Comparison of ENCODE assay signal across 21 mouse cellular contexts in the genomic region with DNA sequence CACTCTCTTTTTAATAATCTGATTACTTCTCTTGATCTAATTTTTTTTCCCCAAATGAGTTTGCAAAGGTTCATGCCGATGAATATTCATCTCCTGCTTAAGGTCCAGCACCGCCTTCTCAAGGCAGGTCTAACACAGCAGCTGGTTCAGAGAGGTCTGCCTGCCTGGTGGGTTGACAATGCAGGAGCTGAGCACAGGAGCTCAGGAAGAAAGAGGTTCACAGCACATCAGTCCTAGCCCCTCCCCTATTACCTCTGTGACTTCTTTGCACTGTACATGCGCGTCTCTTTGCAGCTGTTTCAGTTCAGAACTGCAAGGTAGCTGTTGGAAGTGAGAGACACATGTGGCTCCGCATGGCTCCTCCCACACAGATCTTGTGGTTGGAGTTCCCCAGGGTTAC.
DNase-seq lines count a peak whose midpoint lies in the region; ATAC-seq and TF ChIP-seq lines count a peak whose summit lies in the region.
"Had no signal": no experiment of that assay in that cellular context is flagged by ENCODE, and none has a peak within 500 bp of the region (broad histone marks: within the 10 kb centered on the region; RNA-seq: fewer than 3 reads in every experiment).

No protein-coding gene starts in this region.

- WGBS in forebrain, embryonic 15.5 days, result 78% methylated on average over 5 of the region's 5 CpGs
- 88% methylated on average over 5 of the region's 5 CpGs for WGBS in forebrain, embryonic 12.5 days
- WGBS in hindbrain, embryonic 14.5 days, result 83% methylated on average over 5 of the region's 5 CpGs
- WGBS in hindbrain, embryonic 11.5 days, result 94% methylated on average over 5 of the region's 5 CpGs
- WGBS in midbrain, embryonic 14.5 days, result 76% methylated on average over 5 of the region's 5 CpGs
- WGBS in midbrain, postnatal 0 days, result 84% methylated on average over 5 of the region's 5 CpGs
- 78% methylated on average over 5 of the region's 5 CpGs for whole genome bisulfite sequencing in liver, postnatal 0 days (ENCODE audit: insufficient replicate concordance)

- TF ChIP-seq EP300 in liver, postnatal 0 days (IDR thresholded peaks at IDR 0.05; ENCODE audit: low read depth), result no peak

- no peak overlapping the region for H3K4me2 ChIP-seq in forebrain, embryonic 15.5 days (replicated peaks)
- no peak overlapping the region for H3K4me2 ChIP-seq in forebrain, embryonic 12.5 days
- no peak overlapping the region for H3K4me2 ChIP-seq in hindbrain, embryonic 14.5 days (replicated peaks)
- H3K4me2 ChIP-seq in hindbrain, embryonic 11.5 days (replicated peaks; ENCODE audit: low read depth, low read length), result no peak overlapping the region
- H3K4me2 ChIP-seq in midbrain, embryonic 14.5 days (ENCODE audit: low read length), result no peak overlapping the region
- no peak overlapping the region for H3K4me2 ChIP-seq in midbrain, postnatal 0 days (ENCODE audit: low read depth, low read length, poor library complexity, severe bottlenecking)
- H3K4me2 ChIP-seq in liver, postnatal 0 days (ENCODE audit: low read depth, low read length), result no peak overlapping the region
- H3K4me2 ChIP-seq: embryonic facial prominence, embryonic 13.5 days; heart, embryonic 13.5 days had no signal

- no peak overlapping the region for H3K27ac ChIP-seq in forebrain, embryonic 15.5 days (replicated peaks)
- no peak overlapping the region for H3K27ac ChIP-seq in forebrain, embryonic 12.5 days
- 0 out of 2 replicates have a peak overlapping the region, but pooled peaks have one; percentile 48 for H3K27ac ChIP-seq in hindbrain, embryonic 14.5 days
- no peak overlapping the region for H3K27ac ChIP-seq in hindbrain, embryonic 11.5 days (ENCODE audit: low read depth, low read length)
- H3K27ac ChIP-seq in midbrain, embryonic 14.5 days (replicated peaks; ENCODE audit: low read depth, low read length), result peak overlapping the region; percentile 41; the same call in 1 of the 2 replicates
- H3K27ac ChIP-seq in midbrain, postnatal 0 days (ENCODE audit: low read depth, low read length), result no peak overlapping the region
- no peak overlapping the region for H3K27ac ChIP-seq in liver, postnatal 0 days (ENCODE audit: low read depth)
- H3K27ac ChIP-seq: embryonic facial prominence, embryonic 13.5 days; heart, embryonic 13.5 days had no signal

- no peaks in the 10 kb centered on the region for H3K27me3 ChIP-seq in forebrain, embryonic 15.5 days
- H3K27me3 ChIP-seq in forebrain, embryonic 12.5 days, result no peaks in the 10 kb centered on the region
- no peaks in the 10 kb centered on the region for H3K27me3 ChIP-seq in hindbrain, embryonic 14.5 days (ENCODE audit: control insufficient read depth, insufficient read depth, low read length)
- H3K27me3 ChIP-seq in hindbrain, embryonic 11.5 days (ENCODE audit: control insufficient read depth, insufficient read depth, low read length), result no peaks in the 10 kb centered on the region
- H3K27me3 ChIP-seq in midbrain, embryonic 14.5 days (ENCODE audit: control insufficient read depth, insufficient read depth, low read length), result no peaks in the 10 kb centered on the region
- H3K27me3 ChIP-seq in midbrain, postnatal 0 days (ENCODE audit: insufficient read depth, low read length), result no peaks in the 10 kb centered on the region
- H3K27me3 ChIP-seq in liver, postnatal 0 days (ENCODE audit: insufficient read depth, low read length), result no peaks in the 10 kb centered on the region
- H3K27me3 ChIP-seq: CH12.LX; embryonic facial prominence, embryonic 13.5 days had no signal

- no peak overlapping the region for H3K4me3 ChIP-seq in forebrain, embryonic 15.5 days
- no peak overlapping the region for H3K4me3 ChIP-seq in forebrain, embryonic 12.5 days (replicated peaks)
- H3K4me3 ChIP-seq in hindbrain, embryonic 14.5 days (replicated peaks; ENCODE audit: low read length), result no peak overlapping the region
- no peak overlapping the region for H3K4me3 ChIP-seq in hindbrain, embryonic 11.5 days (ENCODE audit: low read depth, low read length)
- H3K4me3 ChIP-seq in midbrain, embryonic 14.5 days (replicated peaks; ENCODE audit: low read depth, low read length), result no peak overlapping the region
- no peak overlapping the region for H3K4me3 ChIP-seq in midbrain, postnatal 0 days (ENCODE audit: low read depth, low read length)
- no peak overlapping the region for H3K4me3 ChIP-seq in liver, postnatal 0 days (ENCODE audit: low read depth, low read length)
- H3K4me3 ChIP-seq: embryonic facial prominence, embryonic 13.5 days; heart, embryonic 13.5 days had no signal

- no peaks in the 10 kb centered on the region for H3K36me3 ChIP-seq in forebrain, embryonic 15.5 days
- H3K36me3 ChIP-seq in forebrain, embryonic 12.5 days (replicated peaks), result no peaks in the 10 kb centered on the region
- no peaks in the 10 kb centered on the region for H3K36me3 ChIP-seq in hindbrain, embryonic 14.5 days (replicated peaks; ENCODE audit: control insufficient read depth, insufficient read depth)
- H3K36me3 ChIP-seq in hindbrain, embryonic 11.5 days (ENCODE audit: control insufficient read depth, insufficient read depth, low read length), result no peaks in the 10 kb centered on the region
- H3K36me3 ChIP-seq in midbrain, embryonic 14.5 days (ENCODE audit: control insufficient read depth, insufficient read depth, low read length), result no peaks in the 10 kb centered on the region
- no peaks in the 10 kb centered on the region for H3K36me3 ChIP-seq in midbrain, postnatal 0 days (ENCODE audit: insufficient read depth, low read length)
- H3K36me3 ChIP-seq in liver, postnatal 0 days (replicated peaks; ENCODE audit: insufficient read depth, low read length), result no peaks in the 10 kb centered on the region
- H3K36me3 ChIP-seq: embryonic facial prominence, embryonic 13.5 days; heart, embryonic 13.5 days had no signal

- no peak for TF ChIP-seq CTCF in midbrain, postnatal 0 days (IDR thresholded peaks at IDR 0.05)
- no peak for TF ChIP-seq CTCF in liver, postnatal 0 days (IDR thresholded peaks at IDR 0.05; ENCODE audit: low read depth)

- 0 out of 2 replicates have a peak, but pooled peaks have one; percentile 38 for ATAC-seq in forebrain, embryonic 15.5 days (replicated peaks)
- ATAC-seq in forebrain, embryonic 12.5 days (ENCODE audit: low FRiP score), result no peak
- ATAC-seq in hindbrain, embryonic 14.5 days (ENCODE audit: low FRiP score), result no peak
- no peak for ATAC-seq in hindbrain, embryonic 11.5 days (ENCODE audit: low FRiP score)
- ATAC-seq in midbrain, embryonic 14.5 days (ENCODE audit: low FRiP score, low TSS enrichment), result no peak
- no peak for ATAC-seq in midbrain, postnatal 0 days (ENCODE audit: low FRiP score)
- no peak for ATAC-seq in liver, postnatal 0 days
- ATAC-seq: activated CD4-positive, CD25-positive, alpha-beta regulatory T cell, adult 4 months; forebrain, embryonic 14.5 days; inflammation-experienced regulatory T-cells, adult 6 months; intestine, postnatal 0 days; Patski had no signal

- no peaks in the 10 kb centered on the region for H3K9me3 ChIP-seq in forebrain, embryonic 15.5 days
- H3K9me3 ChIP-seq in forebrain, embryonic 12.5 days, result no peaks in the 10 kb centered on the region
- no peaks in the 10 kb centered on the region for H3K9me3 ChIP-seq in hindbrain, embryonic 14.5 days (ENCODE audit: control insufficient read depth, low read length)
- no peaks in the 10 kb centered on the region for H3K9me3 ChIP-seq in hindbrain, embryonic 11.5 days (ENCODE audit: control insufficient read depth, low read length)
- no peaks in the 10 kb centered on the region for H3K9me3 ChIP-seq in midbrain, embryonic 14.5 days (ENCODE audit: control insufficient read depth, low read length)
- H3K9me3 ChIP-seq in midbrain, postnatal 0 days (ENCODE audit: low read length), result no peaks in the 10 kb centered on the region
- H3K9me3 ChIP-seq in liver, postnatal 0 days (ENCODE audit: low read length), result no peaks in the 10 kb centered on the region
- H3K9me3 ChIP-seq: embryonic facial prominence, embryonic 13.5 days; heart, embryonic 13.5 days had no signal

- peaks cover 16% of the 10 kb centered on the region for H3K4me1 ChIP-seq in forebrain, embryonic 15.5 days
- peaks cover 28% of the 10 kb centered on the region for H3K4me1 ChIP-seq in forebrain, embryonic 12.5 days
- H3K4me1 ChIP-seq in hindbrain, embryonic 14.5 days (replicated peaks; ENCODE audit: control insufficient read depth, insufficient read depth, low read length), result peaks cover 15% of the 10 kb centered on the region; the same call in 1 of the 2 replicates
- H3K4me1 ChIP-seq in hindbrain, embryonic 11.5 days (replicated peaks; ENCODE audit: control insufficient read depth, insufficient read depth, low read length), result no peaks in the 10 kb centered on the region; the same call in 1 of the 2 replicates
- peaks cover 19% of the 10 kb centered on the region for H3K4me1 ChIP-seq in midbrain, embryonic 14.5 days (ENCODE audit: control insufficient read depth, insufficient read depth, low read length)
- peaks cover 6% of the 10 kb centered on the region; the same call in 1 of the 2 replicates for H3K4me1 ChIP-seq in midbrain, postnatal 0 days (ENCODE audit: insufficient read depth, low read length)
- no peaks in the 10 kb centered on the region for H3K4me1 ChIP-seq in liver, postnatal 0 days (ENCODE audit: insufficient read depth)
- H3K4me1 ChIP-seq: embryonic facial prominence, embryonic 13.5 days; heart, embryonic 13.5 days had no signal

- DNase-seq in hindbrain, embryonic 14.5 days (ENCODE audit: low spot score), result no peak
- no peak for DNase-seq in hindbrain, embryonic 11.5 days (ENCODE audit: low spot score)
- no peak for DNase-seq in midbrain, embryonic 14.5 days
- DNase-seq in midbrain, postnatal 0 days (ENCODE audit: low spot score), result no peak
- DNase-seq in liver, postnatal 0 days, result no peak
- DNase-seq: adrenal gland, postnatal 14 days; cerebellum, adult 11-12 months; cerebellum, adult 9-10 months; cerebellum, postnatal 36 days; gastrocnemius, postnatal 10 days; heart, postnatal 4 days had no signal

- H3K9ac ChIP-seq in forebrain, embryonic 15.5 days (replicated peaks), result no peak overlapping the region
- no peak overlapping the region for H3K9ac ChIP-seq in forebrain, embryonic 12.5 days
- H3K9ac ChIP-seq in hindbrain, embryonic 14.5 days, result no peak overlapping the region
- H3K9ac ChIP-seq in hindbrain, embryonic 11.5 days (ENCODE audit: low read depth, low read length), result no peak overlapping the region
- H3K9ac ChIP-seq in midbrain, embryonic 14.5 days (replicated peaks; ENCODE audit: low read length), result no peak overlapping the region
- no peak overlapping the region for H3K9ac ChIP-seq in midbrain, postnatal 0 days (replicated peaks; ENCODE audit: low read length, poor library complexity, severe bottlenecking)
- no peak overlapping the region for H3K9ac ChIP-seq in liver, postnatal 0 days (replicated peaks)
- H3K9ac ChIP-seq: embryonic facial prominence, embryonic 13.5 days; heart, embryonic 13.5 days had no signal

Comparison
In these comparisons a context has a peak if more than half of its experiments do, and no peak if none do; other contexts are left out.
1. H3K27ac ChIP-seq: peak in hindbrain, embryonic 14.5 days (single experiment) and midbrain, embryonic 14.5 days (single experiment); none in forebrain, embryonic 15.5 days (single experiment), forebrain, embryonic 12.5 days (single experiment), hindbrain, embryonic 11.5 days (single experiment), midbrain, postnatal 0 days (single experiment) and liver, postnatal 0 days (single experiment).